Mouse (Mus musculus) kidney, adult 9 months (tissue): ENCODE measurements around the gene Mmp28.

Experiments used
- DNase-seq: peaks from one replicate; pipeline ENCODE4 v3.0.0; 2022

The Mmp28 gene

DNA sequence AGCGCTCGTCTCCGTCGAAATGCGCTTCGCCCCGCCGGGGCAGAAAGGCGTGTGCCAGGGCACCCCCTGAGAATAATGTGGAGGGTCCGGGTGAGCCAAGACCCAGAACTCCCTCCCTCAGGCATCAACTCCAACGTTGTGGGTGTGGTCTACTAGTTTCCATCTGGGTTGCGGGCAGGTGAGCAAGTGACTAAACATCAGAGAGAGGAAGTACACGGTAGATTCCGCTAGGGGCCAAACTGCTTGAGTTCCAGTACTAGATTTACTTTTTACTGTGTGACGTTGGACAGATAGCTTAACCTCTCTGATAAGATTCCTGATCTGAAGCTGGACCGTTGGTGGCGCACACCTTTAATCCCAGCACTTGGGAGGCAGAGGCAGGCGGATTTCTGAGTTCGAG lies 17.9 kb downstream of the Mmp28 start:
- DNase-seq = no peak

GRCm38 (mm10) chr11:83443824-83444223 lies 19.0 kb downstream of the Mmp28 start:
- no peak for DNase-seq

- peak; percentile 79 for DNase-seq
Measured at GRCm38 (mm10) chr11:83442596-83443267, 20.1 kb downstream of the Mmp28 start.

DNA sequence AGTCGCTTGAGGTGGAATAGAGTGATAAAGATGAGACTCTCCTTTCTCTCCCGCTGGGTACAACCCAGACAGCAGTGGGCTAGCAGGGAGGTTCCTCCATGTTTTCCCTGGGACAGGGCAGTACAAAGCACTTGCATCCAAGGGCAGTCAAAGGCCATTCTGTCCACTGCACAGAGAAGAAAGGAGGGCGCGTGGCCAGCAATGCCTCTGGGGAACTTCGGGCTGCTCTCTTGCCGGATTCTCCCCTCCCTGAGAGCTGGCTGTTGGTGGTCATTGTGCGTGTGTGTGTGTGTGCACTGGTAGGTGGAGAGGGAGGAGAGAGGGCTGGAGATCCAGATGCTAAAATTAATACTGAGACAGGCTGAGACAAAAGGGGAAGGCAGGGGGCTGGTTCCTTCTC lies 21.6 kb downstream of the Mmp28 start:
- DNase-seq = no peak

GRCm38 (mm10) chr11:83440081-83441064 lies 22.5 kb downstream of the Mmp28 start:
- peak; percentile 87 for DNase-seq

GRCm38 (mm10) chr11:83439426-83440060 lies 23.3 kb downstream of the Mmp28 start:
- no peak for DNase-seq

DNA sequence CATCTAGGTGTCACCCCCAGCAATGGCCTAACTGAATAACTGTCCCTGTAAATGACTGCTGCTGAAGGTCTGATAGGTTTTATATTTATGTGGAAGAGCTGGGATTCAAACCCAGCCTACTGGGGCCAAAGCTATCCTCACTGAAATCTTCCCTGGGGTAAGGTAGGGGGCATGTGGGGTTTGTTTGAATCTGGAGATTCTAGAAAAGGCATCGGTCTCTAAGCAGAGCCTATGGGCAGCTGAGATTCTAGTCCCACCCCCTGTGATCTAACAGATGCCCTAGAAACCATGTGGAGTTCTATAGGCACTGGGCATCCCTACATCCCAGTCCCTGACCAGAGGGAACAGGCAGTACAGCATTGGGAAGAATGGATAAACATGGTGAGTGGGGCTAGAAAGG lies 25.5 kb downstream of the Mmp28 start, which contains the start of gene 1700020L24Rik:
1700020L24Rik (plus strand) TSS at position 301 of the 400 bp plus-strand sequence.
- no peak for DNase-seq

GRCm38 (mm10) chr11:83432533-83432932 lies 30.3 kb downstream of the Mmp28 start:
- no peak for DNase-seq

GRCm38 (mm10) chr11:83429355-83429754 lies 33.5 kb downstream of the Mmp28 start, which contains the start of gene Gas2l2:
Gas2l2 (minus strand) TSS chr11:83429455.
- no peak for DNase-seq

- no peak for DNase-seq
Measured at GRCm38 (mm10) chr11:83426964-83427363, 35.9 kb downstream of the Mmp28 start.

- DNase-seq = peak; percentile 74
Measured at GRCm38 (mm10) chr11:83424681-83425080, 38.2 kb downstream of the Mmp28 start.

DNA sequence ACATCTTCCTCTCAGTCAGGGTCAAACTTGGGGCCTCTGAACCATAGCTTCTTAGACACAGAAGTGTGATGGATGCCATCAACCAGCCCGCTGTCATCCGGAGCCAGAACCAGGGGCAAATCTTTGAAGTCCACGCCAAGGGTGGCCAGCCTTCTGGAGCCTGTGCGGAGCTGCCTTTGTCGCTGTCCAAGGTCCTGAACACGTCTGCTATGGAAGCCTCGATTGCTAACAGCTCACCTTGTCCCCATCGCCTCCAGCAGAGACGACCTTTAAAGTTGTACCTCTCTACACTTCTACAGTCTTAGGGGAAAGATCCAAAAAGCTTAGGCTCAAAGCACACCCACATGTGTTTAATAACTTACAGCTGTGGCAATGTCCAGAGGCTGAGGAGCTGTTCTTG lies 41.6 kb downstream of the Mmp28 start:
- peak; percentile 62 for DNase-seq

GRCm38 (mm10) chr11:83420338-83420737 lies 42.5 kb downstream of the Mmp28 start:
- DNase-seq = no peak

GRCm38 (mm10) chr11:83418566-83418965 lies 44.3 kb downstream of the Mmp28 start:
- DNase-seq = no peak

GRCm38 (mm10) chr11:83417708-83418107 lies 45.2 kb downstream of the Mmp28 start:
- DNase-seq = no peak

GRCm38 (mm10) chr11:83417080-83417479 lies 45.8 kb downstream of the Mmp28 start:
- DNase-seq = peak; percentile 66

DNA sequence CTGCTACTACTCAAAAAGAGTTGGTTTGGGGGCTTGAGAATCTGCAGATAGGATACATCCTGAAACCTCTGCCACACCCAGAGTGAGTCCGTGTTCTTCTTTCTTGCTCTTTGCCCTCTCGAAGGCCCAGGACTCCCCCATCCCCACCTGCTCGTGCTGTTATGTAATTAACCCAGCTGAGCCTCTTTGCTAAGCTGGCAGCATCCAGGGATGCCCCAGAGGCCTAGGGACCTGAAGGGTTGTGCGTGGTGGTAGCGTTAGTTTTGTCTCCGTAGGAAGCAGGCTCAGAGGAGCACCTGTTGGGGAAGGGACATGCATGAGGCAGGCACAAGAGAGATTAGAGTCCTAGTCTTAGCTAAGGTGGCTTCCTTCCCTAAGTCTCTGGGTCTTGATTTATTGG lies 52.4 kb downstream of the Mmp28 start:
- peak; percentile 10 for DNase-seq

GRCm38 (mm10) chr11:83409792-83410291 lies 53.0 kb downstream of the Mmp28 start:
- DNase-seq = no peak

- DNase-seq = peak; percentile 56
Measured at GRCm38 (mm10) chr11:83409087-83409754, 53.6 kb downstream of the Mmp28 start, which contains the start of gene Rasl10b. Rasl10b (plus strand) TSS chr11:83409137.

- no peak for DNase-seq
Measured at GRCm38 (mm10) chr11:83408242-83408641, 54.6 kb downstream of the Mmp28 start.

DNA sequence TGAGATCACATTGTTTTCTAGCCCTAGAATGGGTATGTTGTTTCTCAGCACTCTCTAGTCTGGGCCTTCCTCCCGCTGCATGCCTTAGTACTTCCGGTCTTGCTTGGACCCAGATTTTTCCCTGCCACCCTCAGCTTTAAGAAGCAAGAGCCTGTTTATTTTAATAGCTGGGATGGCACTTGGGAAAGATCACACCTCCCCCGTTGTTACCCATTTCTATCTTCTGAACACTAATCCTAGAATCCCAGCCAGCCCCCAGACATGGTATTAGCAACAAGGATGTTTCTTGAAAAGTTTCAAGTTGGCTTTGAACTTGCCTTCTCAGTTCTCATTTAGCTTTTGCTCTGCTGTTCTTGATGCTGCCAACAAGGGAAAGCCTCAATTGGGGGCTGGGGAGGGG lies 56.5 kb downstream of the Mmp28 start:
- no peak for DNase-seq

DNA sequence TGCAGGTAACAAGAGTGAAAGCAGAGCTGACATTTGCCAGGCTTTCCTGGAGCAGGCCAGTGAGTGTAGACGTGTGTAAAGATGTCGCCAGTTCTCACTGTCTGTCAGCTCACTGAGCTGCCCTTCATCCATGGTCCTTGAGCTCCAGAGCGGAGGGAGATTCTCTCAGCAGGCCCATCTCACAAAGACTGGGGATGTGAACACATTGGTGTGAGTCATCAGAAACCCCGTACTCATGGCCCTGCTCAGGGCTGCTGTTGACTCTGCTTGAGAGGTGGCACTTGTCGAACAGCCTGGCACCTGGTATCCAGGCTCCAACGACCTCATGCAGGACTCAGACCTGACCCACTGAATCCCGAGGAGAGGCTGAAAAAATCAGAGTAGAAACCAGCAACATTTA lies 59.1 kb downstream of the Mmp28 start:
- no peak for DNase-seq
